Mouse (Mus musculus) ovary, adult 2 months (tissue): Measurements from ENCODE around the gene Git1. TPM values are rescaled to one million over a fixed set of nuclear protein-coding genes. Genes with fewer than 3 reads are reported as not detected.

ENCODE experiments used
- polyA plus RNA-seq: library from polyadenylated mRNA; depleted of rRNA; stranded (reverse); fragments of >200 nt; gene quantifications from 2 replicates; pipeline ENCODE4 v1.2.3, GENCODE M21; 2012; rRNA removed

The Git1 gene
- polyA plus RNA-seq: 97.9 and 102 TPM in 2 replicates

GRCm38 (mm10) chr11:77493512-77494343, at the start of gene Git1:
Git1 (plus strand) TSS chr11:77493562.

GRCm38 (mm10) chr11:77462283-77463100, 30.9 kb upstream of the Git1 start, which contains the start of gene Coro6:
Coro6 (plus strand) TSS chr11:77462411.

GRCm38 (mm10) chr11:77489591-77490235, 3.6 kb upstream of the Git1 start, which contains the start of gene Ankrd13b:
Ankrd13b (minus strand) TSS chr11:77489678.

GRCm38 (mm10) chr11:77514832-77515636, 21.7 kb downstream of the Git1 start, which contains the start of gene Abhd15:
Abhd15 (plus strand) TSS chr11:77515121.

GRCm38 (mm10) chr11:77515637-77516552, 22.5 kb downstream of the Git1 start, which contains the start of gene Trp53i13:
Trp53i13 (minus strand) TSS chr11:77515980.

GRCm38 (mm10) chr11:77519043-77519442, 25.7 kb downstream of the Git1 start, which contains the start of gene Gm10392:
Gm10392 (minus strand) TSS chr11:77519198.

Other genes with a start within 250 kb of the Git1 start
- gene Coro6, start 31.2 kb upstream of the Git1 start, polyA plus RNA-seq: 11.3 and 11.7 TPM in 2 replicates
- gene Ankrd13b, start 3.9 kb upstream of the Git1 start, polyA plus RNA-seq: 65.5 and 67.8 TPM in 2 replicates
- gene Abhd15, start 21.6 kb downstream of the Git1 start, polyA plus RNA-seq: 9.2 and 9.3 TPM in 2 replicates
- gene Trp53i13, start 22.4 kb downstream of the Git1 start, polyA plus RNA-seq: 44.6 and 46.7 TPM in 2 replicates
- not detected in 2 replicates for gene Gm10392, start 25.6 kb downstream of the Git1 start, polyA plus RNA-seq
- gene Taok1, start 114.3 kb downstream of the Git1 start, polyA plus RNA-seq: 3.0 TPM in 2 replicates
- 17.6 and 27.2 TPM in 2 replicates for gene Nufip2, start 192.6 kb downstream of the Git1 start, polyA plus RNA-seq
- not detected in 2 replicates for gene Cryba1, start 231.7 kb downstream of the Git1 start, polyA plus RNA-seq